Mouse (Mus musculus) stomach, postnatal 0 days (tissue): ENCODE data around the gene Olfr1033.
"Not testable (repeated sequence)": the region's sequence is repeated elsewhere in the genome, so short reads cannot be mapped to it uniquely, and the experiment has no call there.

Experiments
- CTCF ChIP-seq: IDR thresholded peaks from 2 replicates; pipeline ENCODE4 v1.5.1; 2016; ENCODE audit warnings: antibody characterized with exemption, low read depth, mild to moderate bottlenecking, moderate library complexity
- EP300 ChIP-seq: optimal IDR thresholded peaks from 2 replicates; pipeline ENCODE3; 2016; ENCODE audit warnings: antibody characterized with exemption

- TF ChIP-seq CTCF, EP300: not testable (repeated sequence)
Measured at GRCm38 (mm10) chr2:86020406-86020805, at the start of gene Olfr1033.
